Mouse (Mus musculus) ZHBTc4 (cell line): ENCODE data around the gene Cers5.
"Not testable (repeated sequence)": the region's sequence is repeated elsewhere in the genome, so short reads cannot be mapped to it uniquely, and the experiment has no call there.

Experiments used
- DNase-seq: peaks from one replicate; pipeline ENCODE4 v3.0.0-alpha.2; 2011; ENCODE audit warnings: low read depth, low spot score

Cers5 gene

GRCm38 (mm10) chr15:99790464-99790863 lies 17.8 kb upstream of the Cers5 start:
- DNase-seq: no peak

- no peak for DNase-seq
Observed at GRCm38 (mm10) chr15:99787625-99788120, 15.0 kb upstream of the Cers5 start.

GRCm38 (mm10) chr15:99778677-99779335 lies 6.1 kb upstream of the Cers5 start:
- DNase-seq: no peak

GRCm38 (mm10) chr15:99778148-99778547 lies 5.5 kb upstream of the Cers5 start:
- DNase-seq: peak; percentile 65

- DNase-seq: no peak
Observed at GRCm38 (mm10) chr15:99772925-99773324, 240 bp upstream of the Cers5 start.

- peak; percentile 98 for DNase-seq
Observed at GRCm38 (mm10) chr15:99772277-99772880, 306 bp downstream of the Cers5 start.

- DNase-seq: peak; percentile 64
Observed at GRCm38 (mm10) chr15:99771601-99772276, 946 bp downstream of the Cers5 start.

- no peak for DNase-seq
Observed at GRCm38 (mm10) chr15:99771004-99771500, 1.6 kb downstream of the Cers5 start.

- DNase-seq: no peak
Observed at GRCm38 (mm10) chr15:99768761-99769160, 3.9 kb downstream of the Cers5 start.

GRCm38 (mm10) chr15:99767467-99767866 lies 5.2 kb downstream of the Cers5 start:
- DNase-seq: no peak

- no peak for DNase-seq
Observed at GRCm38 (mm10) chr15:99754204-99754603, 18.5 kb downstream of the Cers5 start.

GRCm38 (mm10) chr15:99740229-99740628 lies 32.5 kb downstream of the Cers5 start:
- DNase-seq: no peak

- DNase-seq: no peak
Observed at GRCm38 (mm10) chr15:99736675-99737074, 36.0 kb downstream of the Cers5 start.

- DNase-seq: no peak
Observed at GRCm38 (mm10) chr15:99735631-99736030, 37.1 kb downstream of the Cers5 start.

GRCm38 (mm10) chr15:99733186-99733585 lies 39.5 kb downstream of the Cers5 start:
- DNase-seq: no peak

- DNase-seq: no peak
Observed at GRCm38 (mm10) chr15:99731678-99732077, 41.0 kb downstream of the Cers5 start.

- DNase-seq: no peak
Observed at GRCm38 (mm10) chr15:99731167-99731566, 41.5 kb downstream of the Cers5 start.

GRCm38 (mm10) chr15:99729056-99729783 lies 43.5 kb downstream of the Cers5 start:
- peak; percentile 67 for DNase-seq

- DNase-seq: no peak
Observed at GRCm38 (mm10) chr15:99728211-99728610, 44.5 kb downstream of the Cers5 start.

GRCm38 (mm10) chr15:99727525-99727924 lies 45.2 kb downstream of the Cers5 start:
- DNase-seq: no peak

- DNase-seq: not testable (repeated sequence)
Observed at GRCm38 (mm10) chr15:99727039-99727438, 45.6 kb downstream of the Cers5 start.

GRCm38 (mm10) chr15:99726549-99726948 lies 46.1 kb downstream of the Cers5 start:
- no peak for DNase-seq
